Comparison of ENCODE assay signal across 22 mouse cellular contexts in genomic region chr9:44031079-44031478, GRCm38 (mm10). TPM values are rescaled to one million over a fixed set of nuclear protein-coding genes. Genes with fewer than 3 reads are reported as not detected.
DNase-seq lines count a peak whose midpoint lies in the region; ATAC-seq and TF ChIP-seq lines count a peak whose summit lies in the region.
"Had no signal": no experiment of that assay in that cellular context is flagged by ENCODE, and none has a peak within 500 bp of the region (broad histone marks: within the 10 kb centered on the region; RNA-seq: fewer than 3 reads in every experiment).

No protein-coding gene starts in this region.

- TF ChIP-seq CTCF in thymus, adult 2 months (IDR thresholded peaks at IDR 0.05; ENCODE audit: borderline replicate concordance, control insufficient read depth, extremely low read depth, insufficient read depth, low read length, poor library complexity): no peak

- DNase-seq in thymus, adult 2 months: peak; percentile 63
- DNase-seq in thymus, adult 18-20 months: no peak
- DNase-seq in induced T-regulatory cell, adult 2 months (ENCODE audit: low read depth): peak; percentile 92
- peak; percentile 51 to 66 for DNase-seq in natural killer cell, adult 2 months (ENCODE audit: low spot score in 2 of 2)
- no peak for DNase-seq in cerebellum, adult 11-12 months
- DNase-seq in forebrain, embryonic 14.5 days (ENCODE audit: low spot score): no peak
- DNase-seq in kidney, postnatal 14 days: no peak
- DNase-seq in cerebellum, postnatal 10 days: no peak
- DNase-seq: adrenal gland, postnatal 10 days; cerebellum, postnatal 14 days; gastrocnemius, adult 2 months; heart, adult 11 months; liver, postnatal 0 days; lung, postnatal 10 days; right cerebral cortex, postnatal 25 days had no signal

- H3K36me3 ChIP-seq in thymus, adult 2 months (ENCODE audit: control insufficient read depth, insufficient read depth, low read length): no peaks in the 10 kb centered on the region
- H3K36me3 ChIP-seq in forebrain, embryonic 14.5 days (ENCODE audit: control insufficient read depth, insufficient read depth, low read length): no peaks in the 10 kb centered on the region
- H3K36me3 ChIP-seq: embryonic facial prominence, embryonic 15.5 days; forebrain, embryonic 10.5 days; heart, embryonic 12.5 days; hindbrain, embryonic 15.5 days; limb, embryonic 15.5 days; neural tube, embryonic 13.5 days had no signal

- 10% methylated on average over 5 of the region's 5 CpGs for WGBS in thymus, adult 2 months
- WGBS in forebrain, embryonic 14.5 days: 89% methylated on average over 5 of the region's 5 CpGs

- TF ChIP-seq POLR2A in thymus, adult 2 months (IDR thresholded peaks at IDR 0.05; ENCODE audit: control insufficient read depth, extremely low read depth, insufficient read depth, low read length, poor library complexity): no peak

- H3K9me3 ChIP-seq in forebrain, embryonic 14.5 days (replicated peaks; ENCODE audit: control insufficient read depth, low read length): no peaks in the 10 kb centered on the region
- H3K9me3 ChIP-seq: embryonic facial prominence, embryonic 15.5 days; forebrain, embryonic 10.5 days; heart, embryonic 12.5 days; hindbrain, embryonic 15.5 days; limb, embryonic 15.5 days; neural tube, embryonic 13.5 days had no signal

- peak overlapping the region; percentile 96 for H3K27ac ChIP-seq in thymus, adult 2 months (ENCODE audit: control insufficient read depth, insufficient read depth, low read length)
- no peak overlapping the region for H3K27ac ChIP-seq in forebrain, embryonic 14.5 days (ENCODE audit: low read depth, low read length)
- H3K27ac ChIP-seq: embryonic facial prominence, embryonic 15.5 days; forebrain, embryonic 10.5 days; gastrocnemius, adult 2 months; hindbrain, embryonic 15.5 days; limb, embryonic 15.5 days; neural tube, embryonic 13.5 days had no signal

- H3K4me2 ChIP-seq in forebrain, embryonic 14.5 days (ENCODE audit: low read length): no peak overlapping the region
- H3K4me2 ChIP-seq: embryonic facial prominence, embryonic 15.5 days; heart, embryonic 12.5 days; hindbrain, embryonic 15.5 days; limb, embryonic 15.5 days; neural tube, embryonic 13.5 days had no signal

- no peaks in the 10 kb centered on the region for H3K27me3 ChIP-seq in thymus, adult 2 months (ENCODE audit: control insufficient read depth, insufficient read depth, low read length)
- no peaks in the 10 kb centered on the region for H3K27me3 ChIP-seq in forebrain, embryonic 14.5 days (replicated peaks; ENCODE audit: control insufficient read depth, insufficient read depth, low read length)
- H3K27me3 ChIP-seq: embryonic facial prominence, embryonic 15.5 days; heart, embryonic 12.5 days; hindbrain, embryonic 15.5 days; limb, embryonic 15.5 days; neural tube, embryonic 13.5 days had no signal

- no peak overlapping the region for H3K9ac ChIP-seq in forebrain, embryonic 14.5 days (ENCODE audit: low read length)
- H3K9ac ChIP-seq: embryonic facial prominence, embryonic 15.5 days; heart, embryonic 12.5 days; hindbrain, embryonic 15.5 days; limb, embryonic 15.5 days; liver, postnatal 0 days; neural tube, embryonic 13.5 days had no signal

- H3K4me3 ChIP-seq in thymus, adult 2 months (ENCODE audit: control insufficient read depth, insufficient read depth, low read length): peak overlapping the region; percentile 23; the same call in 1 of the 2 replicates
- H3K4me3 ChIP-seq in forebrain, embryonic 14.5 days (ENCODE audit: low read depth, low read length): no peak overlapping the region
- H3K4me3 ChIP-seq: embryonic facial prominence, embryonic 15.5 days; forebrain, embryonic 10.5 days; gastrocnemius, adult 2 months; heart, embryonic 12.5 days; hindbrain, embryonic 15.5 days; limb, embryonic 15.5 days; neural tube, embryonic 13.5 days had no signal

- peaks cover 74% of the 10 kb centered on the region for H3K4me1 ChIP-seq in thymus, adult 2 months (replicated peaks; ENCODE audit: control insufficient read depth, insufficient read depth, low read length)
- H3K4me1 ChIP-seq in forebrain, embryonic 14.5 days (ENCODE audit: control insufficient read depth, insufficient read depth, low read length): no peaks in the 10 kb centered on the region
- H3K4me1 ChIP-seq: forebrain, embryonic 10.5 days; hindbrain, embryonic 15.5 days; limb, embryonic 15.5 days; neural tube, embryonic 13.5 days had no signal

- ATAC-seq in forebrain, embryonic 14.5 days: no peak
- ATAC-seq: intestine, postnatal 0 days; liver, postnatal 0 days had no signal

RNA-seq across cellular contexts. Expression of gene Thy1, which starts 12.1 kb away (rescaled TPM):
- 3,068 and 3,478 TPM in 2 replicates for polyA plus RNA-seq in thymus, adult 2 months (2012; rRNA removed)
- polyA plus RNA-seq in forebrain, embryonic 14.5 days (2014; fragmentation: Nextera tagmentation; extraction: Ambion mirVana): 3.6 and 5.0 TPM in 2 replicates
- polyA plus RNA-seq: forebrain, embryonic 10.5 days had no signal

RNA-seq across cellular contexts. Expression of gene Usp2, which starts 35.7 kb away (rescaled TPM):
- polyA plus RNA-seq in thymus, adult 2 months (2012; rRNA removed): 4.5 and 6.8 TPM in 2 replicates
- polyA plus RNA-seq in forebrain, embryonic 14.5 days (2014; fragmentation: Nextera tagmentation; extraction: Ambion mirVana): 6.9 and 8.2 TPM in 2 replicates

Comparison
In these comparisons a context has a peak if more than half of its experiments do, and no peak if none do; other contexts are left out.
1. DNase-seq: peak in thymus, adult 2 months (single experiment), induced T-regulatory cell, adult 2 months (single experiment) and natural killer cell, adult 2 months (2 of 2); none in thymus, adult 18-20 months (0 of 2), cerebellum, adult 11-12 months (single experiment), forebrain, embryonic 14.5 days (single experiment), kidney, postnatal 14 days (single experiment) and cerebellum, postnatal 10 days (0 of 2).
2. RNA of gene Thy1, which starts 12.1 kb away (polyA plus RNA-seq): 3,068 to 3,478 TPM in thymus, adult 2 months; 3.6 to 5.0 TPM in forebrain, embryonic 14.5 days; every median in the first group is over 100 times any median in the second.